Mouse (Mus musculus) hindbrain, embryonic 14.5 days (tissue): ENCODE results near the gene Dennd4c. TPM values are rescaled to one million over a fixed set of nuclear protein-coding genes. Genes with fewer than 3 reads are reported as not detected.
"Not testable (repeated sequence)": the region's sequence is repeated elsewhere in the genome, so short reads cannot be mapped to it uniquely, and the experiment has no call there.

ENCODE experiments used
- ATAC-seq: fragments of 200-750 bp; cut with Nextera tagmentation; 2 replicates; pipeline ENCODE4 v1.8.0; 2017; ENCODE audit warnings: moderate number of reproducible peaks, mild to moderate bottlenecking, moderate TSS enrichment, moderate library complexity; ENCODE audit not compliant: low FRiP score
- DNase-seq: peaks from one replicate; pipeline ENCODE4 v3.0.0-alpha.2; 2015; ENCODE audit warnings: low spot score
- H3K27ac ChIP-seq: fragments of 300-500 bp; sonication (generic); 2 replicates; pipeline ENCODE4 v1.5.1; 2014; ENCODE audit warnings: mild to moderate bottlenecking, moderate library complexity
- H3K27me3 ChIP-seq: fragments of 300-500 bp; sonication (generic); 2 replicates; pipeline ENCODE4 v1.6.1; 2014; ENCODE audit warnings: mild to moderate bottlenecking, low read length, mixed read lengths; ENCODE audit not compliant: control insufficient read depth, insufficient read depth
- H3K36me3 ChIP-seq: fragments of 300-500 bp; sonication (generic); replicated peaks from 2 replicates; pipeline ENCODE4 v1.6.1; 2014; ENCODE audit not compliant: control insufficient read depth, insufficient read depth
- H3K4me1 ChIP-seq: fragments of 300-500 bp; sonication (generic); replicated peaks from 2 replicates; pipeline ENCODE4 v1.6.1; 2014; ENCODE audit warnings: antibody characterized with exemption, low read length, mixed read lengths; ENCODE audit not compliant: control insufficient read depth, insufficient read depth
- H3K4me2 ChIP-seq: fragments of 300-500 bp; sonication (generic); replicated peaks from 2 replicates; pipeline ENCODE4 v1.6.1; 2014; ENCODE audit warnings: mild to moderate bottlenecking, moderate library complexity
- H3K4me3 ChIP-seq: fragments of 300-500 bp; sonication (generic); replicated peaks from 2 replicates; pipeline ENCODE4 v1.5.1; 2014; ENCODE audit warnings: mild to moderate bottlenecking, low read length
- H3K9ac ChIP-seq: fragments of 300-500 bp; sonication (generic); 2 replicates; pipeline ENCODE4 v1.6.1; 2014
- H3K9me3 ChIP-seq: fragments of 300-500 bp; sonication (generic); 2 replicates; pipeline ENCODE4 v1.6.1; 2016; ENCODE audit warnings: low read length; ENCODE audit not compliant: control insufficient read depth
- WGBS: fragments of 180-500 bp; shearing (Covaris S2); extraction: QIAGEN DNeasy Blood & Tissue Kit; methylation state at CpG from one replicate; pipeline ENCODE4 v1.1.7; 2014; 5-methylcytosine and 5-hydroxymethylcytosine counted together
- polyA plus RNA-seq: library from polyadenylated mRNA; unstranded; fragments of >200 nt; fragmentation: Nextera tagmentation; extraction: Ambion mirVana; gene quantifications from 2 replicates; pipeline ENCODE4 v1.2.1, GENCODE M21; 2014

Dennd4c gene
- polyA plus RNA-seq, 1 experiment from 2014 or later: 5.3 TPM

DNA sequence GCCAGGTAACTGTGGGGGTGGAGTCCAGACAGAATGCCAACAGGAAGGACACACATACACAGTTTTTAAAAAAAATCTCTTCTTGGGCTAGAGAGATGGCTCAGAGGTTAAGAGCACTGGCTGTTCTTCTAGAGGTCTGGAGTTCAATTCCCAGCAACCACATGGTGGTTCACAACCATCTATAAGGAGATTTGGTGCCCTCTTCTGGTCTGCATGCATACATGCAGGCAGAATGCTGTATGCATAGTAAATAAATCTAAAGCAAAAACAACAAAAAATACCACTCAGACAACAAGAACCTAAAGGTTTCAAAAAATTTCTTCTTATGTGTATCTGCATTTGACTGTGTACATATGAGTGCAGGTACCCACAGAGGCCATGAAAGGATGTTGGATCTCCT, 16.0 kb downstream of the Dennd4c start:
- no peak overlapping the region for H3K4me2 ChIP-seq
- H3K9ac ChIP-seq: no peak overlapping the region
- ATAC-seq: no peak
- H3K4me3 ChIP-seq: no peak overlapping the region
- no peaks in the 10 kb centered on the region for H3K36me3 ChIP-seq
- H3K27me3 ChIP-seq: no peaks in the 10 kb centered on the region
- no peaks in the 10 kb centered on the region for H3K9me3 ChIP-seq
- H3K27ac ChIP-seq: no peak overlapping the region
- no peaks in the 10 kb centered on the region for H3K4me1 ChIP-seq
- DNase-seq: no peak

DNA sequence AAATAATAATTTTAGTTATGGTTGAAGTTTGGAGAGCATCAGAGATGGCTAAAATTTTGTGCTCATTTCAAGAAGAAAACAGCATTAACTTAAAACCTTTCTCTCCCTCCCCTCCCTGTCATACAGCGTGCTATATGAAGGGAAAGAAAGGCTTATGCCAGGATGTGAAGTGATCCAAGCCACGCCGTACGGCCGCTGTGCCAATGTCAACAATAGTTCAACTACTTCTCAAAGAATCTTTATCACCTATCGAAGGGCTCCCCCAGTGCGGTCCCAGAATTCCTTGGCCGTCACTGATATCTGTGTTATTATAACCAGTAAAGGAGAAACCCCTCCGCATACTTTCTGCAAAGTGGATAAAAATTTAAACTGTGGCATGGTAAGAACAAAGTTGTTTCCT, 29.2 kb downstream of the Dennd4c start:
- no peak overlapping the region for H3K4me3 ChIP-seq
- DNase-seq: no peak
- H3K27ac ChIP-seq: no peak overlapping the region
- no peaks in the 10 kb centered on the region for H3K9me3 ChIP-seq
- H3K4me1 ChIP-seq: no peaks in the 10 kb centered on the region
- H3K27me3 ChIP-seq: no peaks in the 10 kb centered on the region
- no peak overlapping the region for H3K9ac ChIP-seq
- H3K4me2 ChIP-seq: no peak overlapping the region
- WGBS: 91% methylated on average over 9 of the region's 9 CpGs
- no peak for ATAC-seq
- H3K36me3 ChIP-seq: peaks cover 30% of the 10 kb centered on the region

DNA sequence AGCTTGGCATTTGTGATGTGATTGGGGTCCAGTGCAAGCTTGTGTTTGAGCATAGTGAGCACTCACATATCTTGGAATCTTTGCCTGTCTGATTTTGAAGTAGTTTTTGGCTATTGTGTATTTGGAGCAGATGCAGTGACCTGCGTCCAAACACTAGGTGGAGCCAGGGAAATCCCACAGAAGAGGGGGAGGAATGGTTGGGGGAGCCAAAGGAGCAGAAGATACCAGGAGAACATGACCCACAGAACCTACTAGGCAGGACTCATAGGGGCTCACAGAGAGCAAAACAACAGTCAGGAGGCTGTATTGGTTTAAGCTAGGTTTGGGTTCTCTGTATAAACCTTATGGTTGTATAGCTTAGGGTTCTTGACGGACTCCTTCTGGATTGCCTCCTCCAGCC, 62.2 kb downstream of the Dennd4c start:
- Histone ChIP-seq H3K4me3 (no peak overlapping the region), H3K9me3 (no peaks in the 10 kb centered on the region), H3K4me1 (no peaks in the 10 kb centered on the region), H3K27ac (no peak overlapping the region), H3K9ac (no peak overlapping the region), H3K27me3 (no peaks in the 10 kb centered on the region), H3K4me2 (no peak overlapping the region), H3K36me3 (peaks cover 20% of the 10 kb centered on the region)
- no peak for DNase-seq
- no peak for ATAC-seq
- WGBS: 58% methylated on average over 2 of the region's 2 CpGs

DNA sequence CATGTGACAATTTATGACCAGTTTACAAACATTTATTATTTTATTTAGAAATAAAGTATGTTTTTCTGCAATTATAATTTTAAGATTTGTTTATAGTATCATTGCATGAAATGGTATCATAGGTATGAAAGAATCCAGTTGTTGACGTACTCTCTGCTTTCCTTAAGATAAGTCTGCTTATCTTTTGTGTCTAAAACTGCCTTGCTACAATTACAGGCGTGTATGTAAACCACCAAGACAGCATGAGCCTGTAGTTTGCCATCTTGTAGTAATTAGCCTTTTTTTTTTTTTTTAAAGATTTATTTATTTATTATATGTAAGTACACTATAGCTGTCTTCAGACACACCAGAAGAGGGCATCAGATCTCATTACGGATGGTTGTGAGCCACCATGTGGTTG, 66.5 kb downstream of the Dennd4c start:
- no peaks in the 10 kb centered on the region for H3K4me1 ChIP-seq
- H3K27me3 ChIP-seq: no peaks in the 10 kb centered on the region
- H3K4me2 ChIP-seq: no peak overlapping the region
- ATAC-seq (no peak), DNase-seq (no peak)
- no peak overlapping the region for H3K27ac ChIP-seq
- H3K9me3 ChIP-seq: no peaks in the 10 kb centered on the region
- 93% methylated on average over 2 of the region's 3 CpGs for WGBS
- no peak overlapping the region for H3K4me3 ChIP-seq
- peaks cover 9% of the 10 kb centered on the region; the same call in 1 of the 2 replicates for H3K36me3 ChIP-seq
- no peak overlapping the region for H3K9ac ChIP-seq

DNA sequence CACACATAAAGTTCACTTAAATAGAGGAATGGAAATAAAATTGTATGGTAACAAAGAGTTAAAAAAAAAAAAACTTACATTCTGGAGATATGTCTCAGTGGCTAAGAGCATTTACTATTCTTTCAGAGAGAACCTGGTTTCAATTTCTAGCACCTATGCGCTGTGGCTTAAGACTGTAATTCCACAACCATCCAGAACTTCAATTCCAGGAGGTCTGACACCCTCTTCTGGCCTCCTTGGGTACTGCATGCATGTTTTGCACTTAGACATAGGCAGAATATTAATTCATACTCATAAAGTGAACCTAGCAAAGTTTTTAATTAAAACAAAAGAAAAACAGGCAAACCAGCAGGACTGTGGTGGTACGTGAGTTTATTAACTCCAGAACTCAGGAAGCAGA, 74.8 kb downstream of the Dennd4c start:
- peaks cover 47% of the 10 kb centered on the region for H3K36me3 ChIP-seq
- WGBS: 82% methylated on average over 2 of the region's 2 CpGs
- ATAC-seq: no peak

DNA sequence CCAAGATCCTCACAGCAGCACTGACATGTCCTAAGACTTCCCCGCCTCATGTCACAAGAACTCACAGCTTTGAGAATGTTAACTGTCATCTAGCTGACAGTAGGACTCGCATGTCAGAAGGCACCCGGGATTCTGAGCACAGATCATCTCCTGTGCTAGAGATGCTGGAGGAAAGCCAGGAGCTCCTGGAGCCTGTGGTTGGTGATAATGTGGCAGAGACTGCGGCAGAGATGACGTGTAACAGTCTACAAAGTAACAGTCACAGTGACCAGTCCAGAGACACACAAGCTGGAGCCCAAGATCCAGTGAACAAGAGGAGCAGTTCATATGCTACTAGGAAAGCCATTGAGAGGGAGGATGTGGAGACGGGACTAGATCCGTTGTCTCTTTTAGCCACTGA, 76.8 kb downstream of the Dennd4c start:
- H3K36me3 ChIP-seq: peaks cover 63% of the 10 kb centered on the region
- DNase-seq (no peak), ATAC-seq (no peak)
- no peaks in the 10 kb centered on the region for H3K27me3 ChIP-seq
- H3K27ac ChIP-seq: no peak overlapping the region
- H3K4me3 ChIP-seq: no peak overlapping the region
- WGBS: 92% methylated on average over 7 of the region's 7 CpGs
- H3K4me2 ChIP-seq: no peak overlapping the region
- H3K9ac ChIP-seq: no peak overlapping the region
- no peaks in the 10 kb centered on the region for H3K9me3 ChIP-seq
- H3K4me1 ChIP-seq: no peaks in the 10 kb centered on the region

More for the DNA sequence above, 74.8 kb downstream of the Dennd4c start:
- no peak overlapping the region for H3K27ac ChIP-seq
- H3K27me3 ChIP-seq: no peaks in the 10 kb centered on the region
- H3K9ac ChIP-seq: no peak overlapping the region
- H3K4me3 ChIP-seq: no peak overlapping the region
- peak; percentile 71 for DNase-seq
- no peak overlapping the region for H3K4me2 ChIP-seq
- no peaks in the 10 kb centered on the region for H3K9me3 ChIP-seq
- H3K4me1 ChIP-seq: no peaks in the 10 kb centered on the region

DNA sequence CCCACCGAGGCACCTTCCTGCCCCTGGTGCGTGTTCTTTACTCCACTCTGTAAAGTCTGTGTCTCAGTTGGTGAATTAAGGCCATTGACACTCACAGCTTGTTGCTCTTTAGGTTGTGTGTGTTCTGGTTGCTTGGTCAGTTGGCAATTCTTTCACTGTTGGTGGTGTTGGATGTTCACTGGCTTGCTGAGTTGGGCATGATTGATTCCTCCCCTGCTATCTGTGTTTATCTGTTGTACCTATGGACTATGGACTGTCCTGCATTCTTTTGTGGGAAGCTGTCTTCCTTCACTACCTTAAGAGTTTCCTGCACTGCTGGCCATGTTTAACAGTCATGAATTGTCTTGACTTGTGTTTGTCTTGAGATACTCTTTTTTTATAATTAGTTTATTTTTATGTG, 83.5 kb downstream of the Dennd4c start:
- Histone ChIP-seq H3K27ac (no peak overlapping the region), H3K9ac (no peak overlapping the region), H3K4me3 (no peak overlapping the region), H3K4me1 (no peaks in the 10 kb centered on the region), H3K9me3 (no peaks in the 10 kb centered on the region), H3K4me2 (no peak overlapping the region), H3K27me3 (no peaks in the 10 kb centered on the region), H3K36me3 (peaks cover 41% of the 10 kb centered on the region)
- 91% methylated on average over 2 of the region's 2 CpGs for WGBS
- ATAC-seq: no peak
- DNase-seq: no peak

DNA sequence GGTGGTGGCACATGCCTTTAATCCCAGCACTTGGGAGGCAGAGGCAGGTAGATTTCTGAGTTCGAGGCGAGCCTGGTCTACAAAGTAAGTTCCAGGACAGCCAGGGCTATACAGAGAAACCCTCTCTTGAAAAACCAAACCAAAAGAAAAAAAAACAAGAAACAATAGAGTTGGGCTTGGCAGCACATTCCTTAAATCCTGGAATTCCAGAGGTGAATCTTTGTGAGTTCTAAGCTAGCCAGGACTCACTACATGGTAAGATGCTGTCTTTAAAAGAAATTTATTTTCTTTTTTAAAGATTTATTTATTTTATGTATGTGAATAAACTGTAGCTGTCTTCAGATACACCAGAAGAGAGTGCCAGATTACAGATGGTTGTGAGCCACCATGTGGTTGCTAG, 92.8 kb downstream of the Dennd4c start:
- H3K27me3 ChIP-seq, H3K4me1 ChIP-seq, H3K9ac ChIP-seq, ATAC-seq, H3K4me3 ChIP-seq, H3K4me2 ChIP-seq, H3K27ac ChIP-seq, H3K9me3 ChIP-seq, DNase-seq: not testable (repeated sequence)
- WGBS: 98% methylated on average over 2 of the region's 2 CpGs
- H3K36me3 ChIP-seq: peaks cover 88% of the 10 kb centered on the region

DNA sequence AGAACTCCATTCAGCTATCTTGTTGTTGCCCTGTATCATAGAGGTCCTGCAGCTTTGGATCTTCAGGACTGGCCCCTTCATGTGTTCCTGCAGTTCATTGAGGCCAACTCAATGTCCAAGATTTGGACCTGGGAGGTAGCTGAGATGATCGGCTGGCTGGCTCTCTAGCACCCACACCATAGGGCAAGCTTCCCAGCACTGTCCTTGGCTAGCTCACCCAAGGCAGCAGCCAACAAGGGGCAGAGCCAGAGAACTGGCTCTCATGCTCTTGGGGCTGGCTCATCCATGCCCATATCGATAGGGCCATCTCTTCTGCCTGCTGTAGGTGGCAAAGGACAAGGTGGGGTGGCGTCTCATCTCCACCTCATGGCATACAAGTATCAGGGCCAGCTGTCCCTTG, 97.0 kb downstream of the Dennd4c start:
- DNase-seq: no peak
- Histone ChIP-seq H3K4me2 (no peak overlapping the region), H3K4me3 (no peak overlapping the region), H3K27ac (no peak overlapping the region), H3K36me3 (peaks cover 76% of the 10 kb centered on the region), H3K27me3 (no peaks in the 10 kb centered on the region), H3K4me1 (no peaks in the 10 kb centered on the region), H3K9ac (no peak overlapping the region), H3K9me3 (no peaks in the 10 kb centered on the region)
- WGBS: 94% methylated on average over 3 of the region's 3 CpGs
- no peak for ATAC-seq

DNA sequence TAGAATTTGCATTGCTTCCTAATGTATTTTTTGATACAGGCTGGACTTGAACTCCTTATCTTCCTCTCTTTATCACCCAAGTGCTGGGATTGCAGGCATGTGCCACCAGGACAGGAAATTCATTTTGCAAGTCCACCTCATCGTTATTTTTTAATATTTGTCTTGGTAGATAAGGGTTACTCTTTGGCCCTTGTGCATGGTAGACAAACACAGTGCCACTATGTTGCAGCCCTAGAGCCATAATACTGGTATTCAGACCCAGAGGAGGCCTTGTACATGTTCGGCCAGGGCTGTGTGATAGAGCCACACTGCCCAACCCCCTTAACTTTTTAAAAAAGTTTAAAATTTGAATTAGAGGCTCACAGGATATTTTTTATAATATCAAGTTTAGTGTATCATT, 98.9 kb downstream of the Dennd4c start:
- Histone ChIP-seq H3K4me2 (no peak overlapping the region), H3K4me3 (no peak overlapping the region), H3K27ac (no peak overlapping the region), H3K27me3 (no peaks in the 10 kb centered on the region), H3K9ac (no peak overlapping the region), H3K9me3 (no peaks in the 10 kb centered on the region), H3K4me1 (no peaks in the 10 kb centered on the region), H3K36me3 (peaks cover 76% of the 10 kb centered on the region)
- no peak for DNase-seq
- ATAC-seq: no peak
- WGBS: 100% methylated on average over 2 of the region's 2 CpGs
